21 mouse cellular contexts compared by ENCODE assay signal in genomic region chr1:3121745-3122144, GRCm38 (mm10).
DNase-seq lines count a peak whose midpoint lies in the region; ATAC-seq and TF ChIP-seq lines count a peak whose summit lies in the region.
"Had no signal": no experiment of that assay in that cellular context is flagged by ENCODE, and none has a peak within 500 bp of the region (broad histone marks: within the 10 kb centered on the region; RNA-seq: fewer than 3 reads in every experiment).

No protein-coding gene starts in this region.

- no peaks in the 10 kb centered on the region for H3K9me3 ChIP-seq in forebrain, embryonic 11.5 days (ENCODE audit: control insufficient read depth, low read length)
- no peaks in the 10 kb centered on the region for H3K9me3 ChIP-seq in forebrain, embryonic 16.5 days (ENCODE audit: control insufficient read depth, low read length)
- H3K9me3 ChIP-seq in heart, embryonic 16.5 days (replicated peaks; ENCODE audit: control insufficient read depth, low read length), result no peaks in the 10 kb centered on the region
- H3K9me3 ChIP-seq in liver, embryonic 11.5 days (ENCODE audit: control insufficient read depth, low read length), result no peaks in the 10 kb centered on the region
- no peaks in the 10 kb centered on the region for H3K9me3 ChIP-seq in liver, embryonic 12.5 days (replicated peaks)
- H3K9me3 ChIP-seq: embryonic facial prominence, embryonic 10.5 days; embryonic facial prominence, embryonic 13.5 days; intestine, embryonic 15.5 days had no signal

- no peaks in the 10 kb centered on the region for H3K4me1 ChIP-seq in forebrain, embryonic 11.5 days (replicated peaks; ENCODE audit: control insufficient read depth, insufficient read depth, low read length)
- H3K4me1 ChIP-seq in forebrain, embryonic 16.5 days (replicated peaks; ENCODE audit: control insufficient read depth, insufficient read depth, low read length), result 0 out of 2 replicates have a peak, but pooled peaks cover 2% of the 10 kb centered on the region
- peaks cover 2% of the 10 kb centered on the region for H3K4me1 ChIP-seq in heart, adult 2 months (ENCODE audit: control insufficient read depth, insufficient read depth, low read length)
- peaks cover 19% of the 10 kb centered on the region for H3K4me1 ChIP-seq in heart, embryonic 16.5 days (ENCODE audit: control insufficient read depth, insufficient read depth, low read length)
- H3K4me1 ChIP-seq in liver, embryonic 11.5 days (replicated peaks; ENCODE audit: control insufficient read depth, insufficient read depth, low read length), result no peaks in the 10 kb centered on the region
- no peaks in the 10 kb centered on the region for H3K4me1 ChIP-seq in liver, embryonic 12.5 days
- H3K4me1 ChIP-seq: embryonic facial prominence, embryonic 10.5 days; embryonic facial prominence, embryonic 13.5 days; intestine, embryonic 15.5 days had no signal

- no peak overlapping the region for H3K9ac ChIP-seq in forebrain, embryonic 11.5 days (ENCODE audit: low read length)
- no peak overlapping the region for H3K9ac ChIP-seq in forebrain, embryonic 16.5 days (replicated peaks; ENCODE audit: low read depth, low read length)
- H3K9ac ChIP-seq in heart, adult 2 months (ENCODE audit: low read depth, low read length), result no peak overlapping the region
- no peak overlapping the region for H3K9ac ChIP-seq in heart, embryonic 16.5 days (ENCODE audit: low read length)
- no peak overlapping the region for H3K9ac ChIP-seq in liver, embryonic 11.5 days (ENCODE audit: low read depth, low read length)
- no peak overlapping the region for H3K9ac ChIP-seq in liver, embryonic 12.5 days
- H3K9ac ChIP-seq: embryonic facial prominence, embryonic 13.5 days; intestine, embryonic 15.5 days had no signal

- ATAC-seq in forebrain, embryonic 11.5 days (replicated peaks; ENCODE audit: low FRiP score), result 0 out of 2 replicates have a peak, but pooled peaks have one; percentile 27
- ATAC-seq in forebrain, embryonic 16.5 days, result no peak
- no peak for ATAC-seq in heart, embryonic 16.5 days (replicated peaks; ENCODE audit: extremely low read depth, insufficient read depth, low FRiP score)
- 0 out of 2 replicates have a peak, but pooled peaks have one; percentile 26 for ATAC-seq in liver, embryonic 11.5 days (replicated peaks; ENCODE audit: low FRiP score)
- no peak for ATAC-seq in liver, embryonic 12.5 days
- ATAC-seq: activated CD4-positive, CD25-positive, alpha-beta regulatory T cell, adult 4 months; intestine, embryonic 15.5 days had no signal

- no peak for TF ChIP-seq EP300 in heart, adult 2 months (IDR thresholded peaks at IDR 0.05; ENCODE audit: insufficient read depth, low read depth, low read length)

- H3K4me2 ChIP-seq in forebrain, embryonic 11.5 days (ENCODE audit: low read depth, low read length, severe bottlenecking), result no peak overlapping the region
- no peak overlapping the region for H3K4me2 ChIP-seq in forebrain, embryonic 16.5 days (ENCODE audit: low read length)
- no peak overlapping the region for H3K4me2 ChIP-seq in heart, embryonic 16.5 days (ENCODE audit: low read depth, low read length)
- H3K4me2 ChIP-seq in liver, embryonic 11.5 days, result no peak overlapping the region
- H3K4me2 ChIP-seq in liver, embryonic 12.5 days, result no peak overlapping the region
- H3K4me2 ChIP-seq: embryonic facial prominence, embryonic 13.5 days; intestine, embryonic 15.5 days had no signal

- DNase-seq in forebrain, embryonic 11.5 days (ENCODE audit: low spot score), result no peak
- peak; percentile 74 for DNase-seq in heart, adult 11 months
- no peak for DNase-seq in heart, adult 2 months
- no peak for DNase-seq in heart, adult 9 months (ENCODE audit: low spot score in 2 of 2)
- DNase-seq in liver, embryonic 11.5 days (ENCODE audit: low spot score), result no peak
- DNase-seq: adrenal gland, adult 8-10 months; adrenal gland, postnatal 25 days; cerebellum, adult 11-12 months; cerebellum, adult 8-10 months; cerebellum, postnatal 36 days; embryo, embryonic 11 days; kidney, adult 11 months; kidney, adult 8-10 months had no signal

- 95% methylated on average over 10 of the region's 10 CpGs for WGBS in forebrain, embryonic 11.5 days
- 88% methylated on average over 10 of the region's 10 CpGs for WGBS in forebrain, embryonic 16.5 days
- 92% methylated on average over 10 of the region's 10 CpGs for WGBS in heart, adult 2 months
- 88% methylated on average over 10 of the region's 10 CpGs for WGBS in heart, embryonic 16.5 days
- WGBS in liver, embryonic 11.5 days, result 80% methylated on average over 10 of the region's 10 CpGs
- WGBS in liver, embryonic 12.5 days (ENCODE audit: insufficient replicate concordance), result 79% methylated on average over 10 of the region's 10 CpGs

- H3K27ac ChIP-seq in forebrain, embryonic 11.5 days (ENCODE audit: low read depth, low read length), result no peak overlapping the region
- no peak overlapping the region for H3K27ac ChIP-seq in forebrain, embryonic 16.5 days (ENCODE audit: low read length)
- H3K27ac ChIP-seq in heart, adult 2 months, result no peak overlapping the region
- H3K27ac ChIP-seq in heart, embryonic 16.5 days (ENCODE audit: low read length), result peak overlapping the region; percentile 74
- no peak overlapping the region for H3K27ac ChIP-seq in liver, embryonic 11.5 days (ENCODE audit: low read depth, low read length)
- no peak overlapping the region for H3K27ac ChIP-seq in liver, embryonic 12.5 days
- H3K27ac ChIP-seq: embryonic facial prominence, embryonic 10.5 days; embryonic facial prominence, embryonic 13.5 days; intestine, embryonic 15.5 days had no signal

- no peak for TF ChIP-seq CTCF in heart, adult 2 months (IDR thresholded peaks at IDR 0.05)

- no peaks in the 10 kb centered on the region for H3K36me3 ChIP-seq in forebrain, embryonic 11.5 days (ENCODE audit: control insufficient read depth, insufficient read depth, low read length)
- no peaks in the 10 kb centered on the region for H3K36me3 ChIP-seq in forebrain, embryonic 16.5 days (ENCODE audit: control insufficient read depth, insufficient read depth)
- peaks cover 6% of the 10 kb centered on the region for H3K36me3 ChIP-seq in heart, adult 2 months (ENCODE audit: control insufficient read depth, insufficient read depth, low read length)
- no peaks in the 10 kb centered on the region for H3K36me3 ChIP-seq in heart, embryonic 16.5 days (ENCODE audit: control insufficient read depth, insufficient read depth)
- H3K36me3 ChIP-seq in liver, embryonic 11.5 days (ENCODE audit: control insufficient read depth, insufficient read depth, low read length), result no peaks in the 10 kb centered on the region
- H3K36me3 ChIP-seq in liver, embryonic 12.5 days, result no peaks in the 10 kb centered on the region
- H3K36me3 ChIP-seq: embryonic facial prominence, embryonic 10.5 days; embryonic facial prominence, embryonic 13.5 days; intestine, embryonic 15.5 days had no signal

- H3K79me2 ChIP-seq in heart, adult 2 months (replicated peaks; ENCODE audit: control insufficient read depth, insufficient read depth, low read length), result no peaks in the 10 kb centered on the region

- no peak overlapping the region for H3K4me3 ChIP-seq in forebrain, embryonic 11.5 days (ENCODE audit: low read depth, low read length)
- no peak overlapping the region for H3K4me3 ChIP-seq in forebrain, embryonic 16.5 days (replicated peaks; ENCODE audit: low read length)
- H3K4me3 ChIP-seq in heart, adult 2 months, result no peak overlapping the region
- H3K4me3 ChIP-seq in heart, embryonic 16.5 days (ENCODE audit: low read length), result no peak overlapping the region
- H3K4me3 ChIP-seq in liver, embryonic 11.5 days (ENCODE audit: low read depth, low read length), result no peak overlapping the region
- no peak overlapping the region for H3K4me3 ChIP-seq in liver, embryonic 12.5 days
- H3K4me3 ChIP-seq: embryonic facial prominence, embryonic 10.5 days; embryonic facial prominence, embryonic 13.5 days; erythroblast, embryonic 14.5 days; intestine, embryonic 15.5 days had no signal

- TF ChIP-seq POLR2A in heart, adult 2 months (IDR thresholded peaks at IDR 0.05; ENCODE audit: insufficient read depth, low read depth, low read length), result no peak

- intact Hi-C loops in heart, adult 2 months (cut with DNase I), result no loop called here

- no peaks in the 10 kb centered on the region for H3K27me3 ChIP-seq in forebrain, embryonic 11.5 days (ENCODE audit: control insufficient read depth, insufficient read depth, low read length)
- no peaks in the 10 kb centered on the region for H3K27me3 ChIP-seq in forebrain, embryonic 16.5 days (replicated peaks; ENCODE audit: control insufficient read depth, insufficient read depth, low read length)
- H3K27me3 ChIP-seq in heart, adult 2 months (ENCODE audit: control insufficient read depth, insufficient read depth, low read length), result no peaks in the 10 kb centered on the region
- no peaks in the 10 kb centered on the region for H3K27me3 ChIP-seq in heart, embryonic 16.5 days (ENCODE audit: control insufficient read depth, insufficient read depth, low read length)
- no peaks in the 10 kb centered on the region for H3K27me3 ChIP-seq in liver, embryonic 11.5 days (replicated peaks; ENCODE audit: control insufficient read depth, insufficient read depth, low read length)
- no peaks in the 10 kb centered on the region for H3K27me3 ChIP-seq in liver, embryonic 12.5 days (replicated peaks)
- H3K27me3 ChIP-seq: embryonic facial prominence, embryonic 13.5 days; intestine, embryonic 15.5 days had no signal

Comparison
In these comparisons a context has a peak if more than half of its experiments do, and no peak if none do; other contexts are left out.
1. ATAC-seq: peak in forebrain, embryonic 11.5 days (single experiment) and liver, embryonic 11.5 days (single experiment); none in forebrain, embryonic 16.5 days (single experiment), heart, embryonic 16.5 days (single experiment) and liver, embryonic 12.5 days (single experiment).